10 mouse cellular contexts compared by ENCODE assay signal in the genomic region with DNA sequence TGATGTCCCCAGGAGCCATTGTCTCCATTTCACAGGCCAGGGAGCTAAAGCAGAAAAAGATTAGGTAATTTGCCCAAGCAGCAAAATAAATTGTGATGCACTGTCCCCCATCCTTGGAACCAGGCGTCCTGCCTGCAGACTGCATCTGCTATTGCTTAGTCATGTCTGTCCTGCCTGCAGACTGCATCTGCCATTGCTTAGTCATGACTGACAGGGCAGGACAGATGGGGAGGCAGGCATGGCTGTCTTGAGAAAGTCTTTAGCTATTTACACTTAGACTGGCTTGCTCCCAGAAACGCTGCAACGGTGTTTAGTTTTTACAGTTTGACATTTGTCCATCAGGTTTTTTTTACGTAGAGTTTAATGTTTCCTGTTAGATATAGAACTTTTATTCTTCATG. TPM values are rescaled to one million over a fixed set of nuclear protein-coding genes. Genes with fewer than 3 reads are reported as not detected.
DNase-seq lines count a peak whose midpoint lies in the region; ATAC-seq lines count a peak whose summit lies in the region.
"Had no signal": no experiment of that assay in that cellular context is flagged by ENCODE, and none has a peak within 500 bp of the region (broad histone marks: within the 10 kb centered on the region; RNA-seq: fewer than 3 reads in every experiment).

No protein-coding gene starts in this region.

- DNase-seq in forebrain, embryonic 14.5 days (ENCODE audit: low spot score), result peak; percentile 78
- DNase-seq in right cerebral cortex, postnatal 14 days, result peak; percentile 42
- no peak for DNase-seq in kidney, postnatal 25 days

- H3K4me1 ChIP-seq in forebrain, embryonic 14.5 days (ENCODE audit: control insufficient read depth, insufficient read depth, low read length), result no peaks in the 10 kb centered on the region
- 0 out of 2 replicates have a peak, but pooled peaks cover 2% of the 10 kb centered on the region for H3K4me1 ChIP-seq in forebrain, embryonic 12.5 days
- peaks cover 14% of the 10 kb centered on the region for H3K4me1 ChIP-seq in megakaryocyte, embryonic 14.5 days
- peaks cover 6% of the 10 kb centered on the region; the same call in 1 of the 2 replicates for H3K4me1 ChIP-seq in embryonic facial prominence, embryonic 13.5 days
- H3K4me1 ChIP-seq: neural tube, embryonic 12.5 days had no signal

- H3K27ac ChIP-seq in forebrain, embryonic 14.5 days (ENCODE audit: low read depth, low read length), result no peak overlapping the region
- H3K27ac ChIP-seq in forebrain, embryonic 12.5 days, result no peak overlapping the region
- no peak overlapping the region for H3K27ac ChIP-seq in embryonic facial prominence, embryonic 13.5 days
- H3K27ac ChIP-seq: neural tube, embryonic 12.5 days had no signal

- no peaks in the 10 kb centered on the region for H3K27me3 ChIP-seq in forebrain, embryonic 14.5 days (replicated peaks; ENCODE audit: control insufficient read depth, insufficient read depth, low read length)
- peaks cover under 1% of the 10 kb centered on the region; the same call in 1 of the 2 replicates for H3K27me3 ChIP-seq in forebrain, embryonic 12.5 days
- H3K27me3 ChIP-seq in megakaryocyte, embryonic 14.5 days (replicated peaks), result peaks cover 25% of the 10 kb centered on the region
- H3K27me3 ChIP-seq in embryonic facial prominence, embryonic 13.5 days, result 0 out of 2 replicates have a peak, but pooled peaks cover 3% of the 10 kb centered on the region
- H3K27me3 ChIP-seq: neural tube, embryonic 12.5 days had no signal

- peak; percentile 48; the same call in 1 of the 2 replicates for ATAC-seq in forebrain, embryonic 14.5 days
- ATAC-seq in forebrain, embryonic 12.5 days (ENCODE audit: low FRiP score), result no peak
- ATAC-seq in megakaryocyte, adult 5-6 weeks (ENCODE audit: poor library complexity, severe bottlenecking), result no peak
- no peak for ATAC-seq in embryonic facial prominence, embryonic 13.5 days (ENCODE audit: insufficient number of reproducible peaks, insufficient read depth, low FRiP score, low TSS enrichment, low read depth)
- no peak for ATAC-seq in erythroblast, adult 5-6 weeks (replicated peaks; ENCODE audit: low FRiP score, poor library complexity, severe bottlenecking)

- WGBS in forebrain, embryonic 14.5 days, result 43% methylated on average over 4 of the region's 4 CpGs
- WGBS in forebrain, embryonic 12.5 days, result 62% methylated on average over 4 of the region's 4 CpGs
- WGBS in embryonic facial prominence, embryonic 13.5 days, result 29% methylated on average over 4 of the region's 4 CpGs

- no peak overlapping the region for H3K4me3 ChIP-seq in forebrain, embryonic 14.5 days (ENCODE audit: low read depth, low read length)
- no peak overlapping the region for H3K4me3 ChIP-seq in forebrain, embryonic 12.5 days (replicated peaks)
- H3K4me3 ChIP-seq in megakaryocyte, embryonic 14.5 days (replicated peaks), result peak overlapping the region; percentile 69
- H3K4me3 ChIP-seq in embryonic facial prominence, embryonic 13.5 days, result no peak overlapping the region; the same call in 1 of the 2 replicates
- H3K4me3 ChIP-seq: erythroblast, embryonic 14.5 days; neural tube, embryonic 12.5 days had no signal

- no peak overlapping the region for H3K4me2 ChIP-seq in forebrain, embryonic 14.5 days (ENCODE audit: low read length)
- no peak overlapping the region for H3K4me2 ChIP-seq in forebrain, embryonic 12.5 days
- H3K4me2 ChIP-seq in embryonic facial prominence, embryonic 13.5 days, result peak overlapping the region; percentile 34
- H3K4me2 ChIP-seq: neural tube, embryonic 12.5 days had no signal

- H3K9ac ChIP-seq in forebrain, embryonic 14.5 days (ENCODE audit: low read length), result no peak overlapping the region
- no peak overlapping the region for H3K9ac ChIP-seq in forebrain, embryonic 12.5 days
- H3K9ac ChIP-seq in embryonic facial prominence, embryonic 13.5 days, result no peak overlapping the region
- H3K9ac ChIP-seq: neural tube, embryonic 12.5 days had no signal

- no peaks in the 10 kb centered on the region for H3K36me3 ChIP-seq in forebrain, embryonic 14.5 days (ENCODE audit: control insufficient read depth, insufficient read depth, low read length)
- H3K36me3 ChIP-seq in forebrain, embryonic 12.5 days (replicated peaks), result no peaks in the 10 kb centered on the region
- H3K36me3 ChIP-seq in megakaryocyte, embryonic 14.5 days (replicated peaks; ENCODE audit: low read length), result no peaks in the 10 kb centered on the region
- H3K36me3 ChIP-seq in embryonic facial prominence, embryonic 13.5 days, result no peaks in the 10 kb centered on the region
- H3K36me3 ChIP-seq: neural tube, embryonic 12.5 days had no signal

- H3K9me3 ChIP-seq in forebrain, embryonic 14.5 days (replicated peaks; ENCODE audit: control insufficient read depth, low read length), result no peaks in the 10 kb centered on the region
- no peaks in the 10 kb centered on the region for H3K9me3 ChIP-seq in forebrain, embryonic 12.5 days
- H3K9me3 ChIP-seq in megakaryocyte, embryonic 14.5 days, result no peaks in the 10 kb centered on the region
- H3K9me3 ChIP-seq in embryonic facial prominence, embryonic 13.5 days, result no peaks in the 10 kb centered on the region
- H3K9me3 ChIP-seq: neural tube, embryonic 12.5 days had no signal

RNA-seq across cellular contexts. Expression of gene Mfsd6l, which starts 19.5 kb away (rescaled TPM):
- polyA plus RNA-seq in forebrain, embryonic 14.5 days (2014; fragmentation: Nextera tagmentation; extraction: Ambion mirVana), result not detected in 2 replicates
- 0.09 TPM in 1 of 2 replicates, not detected in the other for polyA plus RNA-seq in forebrain, embryonic 12.5 days (2016; fragmentation: Nextera tagmentation; extraction: Ambion mirVana)
- 0.04 TPM in 1 of 2 replicates, not detected in the other for polyA plus RNA-seq in megakaryocyte, embryonic 14.5 days (2012; ENCODE audit: insufficient read depth, low replicate concordance)
- 0.59 and 1.9 TPM in 2 replicates for total RNA-seq in megakaryocyte, adult 5-6 weeks (2015)
- total RNA-seq in megakaryocyte, adult 5-6 weeks (2017), result 2.4 TPM in 2 replicates
- polyA plus RNA-seq in embryonic facial prominence, embryonic 13.5 days (2015; fragmentation: Nextera tagmentation; extraction: Ambion mirVana), result 0.48 and 1.1 TPM in 2 replicates
- not detected in 2 replicates for total RNA-seq in erythroblast, adult 5-6 weeks (2015; ENCODE audit: low replicate concordance)
- not detected in 2 replicates for total RNA-seq in erythroblast, adult 5-6 weeks (2017; ENCODE audit: low replicate concordance)
- polyA plus RNA-seq: erythroblast, embryonic 14.5 days; neural tube, embryonic 12.5 days had no signal

RNA-seq across cellular contexts. Expression of gene Pik3r6, which starts 33.6 kb away (rescaled TPM):
- polyA plus RNA-seq in forebrain, embryonic 14.5 days (2014; fragmentation: Nextera tagmentation; extraction: Ambion mirVana), result 1.3 and 1.4 TPM in 2 replicates
- polyA plus RNA-seq in forebrain, embryonic 12.5 days (2016; fragmentation: Nextera tagmentation; extraction: Ambion mirVana), result 1.1 and 1.6 TPM in 2 replicates
- polyA plus RNA-seq in megakaryocyte, embryonic 14.5 days (2012; ENCODE audit: insufficient read depth, low replicate concordance), result 1.7 TPM in 1 of 2 replicates, not detected in the other
- 35.9 TPM in 2 replicates for total RNA-seq in megakaryocyte, adult 5-6 weeks (2015)
- 63.6 and 67.3 TPM in 2 replicates for total RNA-seq in megakaryocyte, adult 5-6 weeks (2017)
- 1.6 and 2.2 TPM in 2 replicates for polyA plus RNA-seq in embryonic facial prominence, embryonic 13.5 days (2015; fragmentation: Nextera tagmentation; extraction: Ambion mirVana)
- 1.7 and 2.1 TPM in 2 replicates for total RNA-seq in erythroblast, adult 5-6 weeks (2015; ENCODE audit: low replicate concordance)
- 3.6 and 4.8 TPM in 2 replicates for total RNA-seq in erythroblast, adult 5-6 weeks (2017; ENCODE audit: low replicate concordance)

RNA-seq across cellular contexts. Expression of gene Ccdc42, which starts 50.4 kb away (rescaled TPM):
- polyA plus RNA-seq in forebrain, embryonic 14.5 days (2014; fragmentation: Nextera tagmentation; extraction: Ambion mirVana), result 0.31 and 0.39 TPM in 2 replicates
- 0.69 TPM in 1 of 2 replicates, not detected in the other for polyA plus RNA-seq in forebrain, embryonic 12.5 days (2016; fragmentation: Nextera tagmentation; extraction: Ambion mirVana)
- polyA plus RNA-seq in megakaryocyte, embryonic 14.5 days (2012; ENCODE audit: insufficient read depth, low replicate concordance), result not detected in 2 replicates
- total RNA-seq in megakaryocyte, adult 5-6 weeks (2015), result not detected in 2 replicates
- not detected in 2 replicates for total RNA-seq in megakaryocyte, adult 5-6 weeks (2017)
- polyA plus RNA-seq in embryonic facial prominence, embryonic 13.5 days (2015; fragmentation: Nextera tagmentation; extraction: Ambion mirVana), result 0.26 TPM in 1 of 2 replicates, not detected in the other
- total RNA-seq in erythroblast, adult 5-6 weeks (2015; ENCODE audit: low replicate concordance), result not detected in 2 replicates
- total RNA-seq in erythroblast, adult 5-6 weeks (2017; ENCODE audit: low replicate concordance), result not detected in 2 replicates
- polyA plus RNA-seq: erythroblast, embryonic 14.5 days had no signal

Comparison
In these comparisons a context has a peak if more than half of its experiments do, and no peak if none do; other contexts are left out.
1. DNase-seq: peak in forebrain, embryonic 14.5 days (single experiment) and right cerebral cortex, postnatal 14 days (single experiment); none in kidney, postnatal 25 days (0 of 2).